In the genomic region with DNA sequence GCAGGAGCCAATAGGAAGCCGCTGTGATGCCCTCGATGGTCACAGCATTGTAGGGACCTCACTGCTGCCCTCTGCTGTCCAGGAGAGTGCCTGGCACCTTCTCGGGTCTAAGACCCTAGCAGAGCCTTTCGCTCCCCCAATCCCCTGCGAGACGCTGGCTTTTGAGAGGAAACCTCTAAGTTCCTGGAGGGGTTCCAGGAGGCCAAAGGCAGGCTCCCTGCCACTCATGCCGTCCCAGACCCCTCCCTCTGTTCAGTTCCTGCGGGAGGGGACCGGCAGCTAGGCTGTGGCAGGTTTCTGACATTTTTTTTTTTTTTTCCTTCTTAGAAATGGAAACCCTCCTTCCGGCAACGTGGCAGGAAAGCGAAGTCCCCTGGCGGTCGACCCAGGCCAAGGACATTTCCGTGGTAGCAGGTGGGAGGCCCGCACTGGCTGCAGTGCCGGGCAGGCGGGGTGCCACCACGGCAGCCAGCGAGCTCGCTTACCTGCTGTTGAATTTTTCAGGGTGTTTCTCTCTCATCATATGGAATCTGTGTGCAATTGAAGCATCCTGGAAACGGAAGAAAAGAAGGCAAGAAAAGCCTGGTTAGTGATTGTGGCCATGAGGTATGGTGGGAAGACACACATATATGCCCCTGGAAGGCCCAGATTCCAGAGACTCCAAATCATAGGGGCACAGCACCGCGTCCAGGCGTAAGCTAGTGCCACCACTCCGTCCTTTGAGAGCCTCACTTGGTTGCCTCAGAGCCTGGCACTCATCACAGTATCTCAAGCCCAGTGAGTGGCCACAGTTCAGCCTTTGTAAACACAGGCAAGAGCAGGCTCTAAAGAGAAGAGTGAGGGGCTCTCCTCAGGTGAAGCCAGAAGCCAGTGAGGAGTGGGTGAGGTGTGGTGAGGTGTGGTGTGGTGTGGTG, we compare ENCODE assay signal across 8 mouse cellular contexts.
DNase-seq lines count a peak whose midpoint lies in the region; ATAC-seq and TF ChIP-seq lines count a peak whose summit lies in the region.

No protein-coding gene starts in this region.

- peak overlapping the region; percentile 64 for H3K4me3 ChIP-seq in ES-Bruce4 (ENCODE audit: low read depth, low read length)
- peak overlapping the region; percentile 42 for H3K4me3 ChIP-seq in forebrain, embryonic 13.5 days
- peak overlapping the region; percentile 47 for H3K4me3 ChIP-seq in liver, postnatal 0 days (ENCODE audit: low read depth, low read length)
- H3K4me3 ChIP-seq in neural tube, embryonic 14.5 days (ENCODE audit: low read depth, low read length), result peak overlapping the region; percentile 33

- peak overlapping the region; percentile 74 for H3K4me2 ChIP-seq in forebrain, embryonic 13.5 days
- peak overlapping the region; percentile 88 for H3K4me2 ChIP-seq in liver, postnatal 0 days (ENCODE audit: low read depth, low read length)
- peak overlapping the region; percentile 65 for H3K4me2 ChIP-seq in neural tube, embryonic 14.5 days (ENCODE audit: low read depth, low read length)

- H3K9me3 ChIP-seq in ES-Bruce4 (replicated peaks; ENCODE audit: control insufficient read depth, insufficient read depth, low read length, poor library complexity, severe bottlenecking), result no peaks in the 10 kb centered on the region
- no peaks in the 10 kb centered on the region for H3K9me3 ChIP-seq in forebrain, embryonic 13.5 days (replicated peaks)
- no peaks in the 10 kb centered on the region for H3K9me3 ChIP-seq in liver, postnatal 0 days (ENCODE audit: low read length)
- H3K9me3 ChIP-seq in neural tube, embryonic 14.5 days (ENCODE audit: control insufficient read depth, low read length), result no peaks in the 10 kb centered on the region

- peak; percentile 91 for DNase-seq in heart, postnatal 10 days
- DNase-seq in kidney, postnatal 4 days, result peak; percentile 91 to 92
- peak; percentile 83 for DNase-seq in liver, postnatal 0 days
- peak; percentile 93 for DNase-seq in testis, postnatal 10 days (ENCODE audit: low spot score)

- peaks cover 13% of the 10 kb centered on the region for H3K4me1 ChIP-seq in ES-Bruce4 (ENCODE audit: control insufficient read depth, insufficient read depth, low read length)
- peaks cover 21% of the 10 kb centered on the region for H3K4me1 ChIP-seq in forebrain, embryonic 13.5 days
- peaks cover 16% of the 10 kb centered on the region for H3K4me1 ChIP-seq in liver, postnatal 0 days (ENCODE audit: insufficient read depth)
- no peaks in the 10 kb centered on the region for H3K4me1 ChIP-seq in neural tube, embryonic 14.5 days (ENCODE audit: control insufficient read depth, insufficient read depth, low read length)

- H3K27ac ChIP-seq in ES-Bruce4 (ENCODE audit: insufficient read depth, low read length), result peak overlapping the region; percentile 51; the same call in 1 of the 2 replicates
- H3K27ac ChIP-seq in forebrain, embryonic 13.5 days, result no peak overlapping the region
- H3K27ac ChIP-seq in liver, postnatal 0 days (ENCODE audit: low read depth), result no peak overlapping the region
- H3K27ac ChIP-seq in neural tube, embryonic 14.5 days (ENCODE audit: low read depth, low read length), result no peak overlapping the region; the same call in 1 of the 2 replicates

- H3K36me3 ChIP-seq in ES-Bruce4 (ENCODE audit: control insufficient read depth, insufficient read depth, low read length, poor library complexity, severe bottlenecking), result no peaks in the 10 kb centered on the region
- H3K36me3 ChIP-seq in forebrain, embryonic 13.5 days (ENCODE audit: poor library complexity, severe bottlenecking), result no peaks in the 10 kb centered on the region
- no peaks in the 10 kb centered on the region for H3K36me3 ChIP-seq in liver, postnatal 0 days (replicated peaks; ENCODE audit: insufficient read depth, low read length)
- H3K36me3 ChIP-seq in neural tube, embryonic 14.5 days (ENCODE audit: control insufficient read depth, insufficient read depth, low read length), result no peaks in the 10 kb centered on the region

- intact Hi-C loops in heart, postnatal 10 days (cut with DNase I), result loop anchor here (1.0 to 2.0 kb wide), 4 partner anchors 21 to 246 kb away; a partner anchor contains a TSS

- H3K9ac ChIP-seq in ES-Bruce4 (ENCODE audit: low read depth, poor library complexity, severe bottlenecking), result peak overlapping the region; percentile 87
- peak overlapping the region; percentile 56 for H3K9ac ChIP-seq in forebrain, embryonic 13.5 days
- peak overlapping the region; percentile 54 for H3K9ac ChIP-seq in liver, postnatal 0 days (replicated peaks)
- H3K9ac ChIP-seq in neural tube, embryonic 14.5 days (replicated peaks; ENCODE audit: low read depth, low read length), result peak overlapping the region; percentile 30

- TF ChIP-seq POLR2A in ES-Bruce4 (IDR thresholded peaks at IDR 0.05; ENCODE audit: insufficient read depth, low read length), result no peak

- 8% methylated on average over 26 of the region's 26 CpGs for WGBS in forebrain, embryonic 13.5 days
- WGBS in liver, postnatal 0 days (ENCODE audit: insufficient replicate concordance), result 7% methylated on average over 26 of the region's 26 CpGs
- 9% methylated on average over 26 of the region's 26 CpGs for WGBS in neural tube, embryonic 14.5 days

- no peak for TF ChIP-seq EP300 in ES-Bruce4 (IDR thresholded peaks at IDR 0.05; ENCODE audit: insufficient read depth, low read depth, low read length)
- no peak for TF ChIP-seq EP300 in liver, postnatal 0 days (IDR thresholded peaks at IDR 0.05; ENCODE audit: low read depth)

- no peaks in the 10 kb centered on the region for H3K27me3 ChIP-seq in ES-Bruce4 (ENCODE audit: control insufficient read depth, insufficient read depth, low read length, poor library complexity, severe bottlenecking)
- H3K27me3 ChIP-seq in forebrain, embryonic 13.5 days, result peaks cover 9% of the 10 kb centered on the region; the same call in 1 of the 2 replicates
- no peaks in the 10 kb centered on the region for H3K27me3 ChIP-seq in liver, postnatal 0 days (ENCODE audit: insufficient read depth, low read length)
- no peaks in the 10 kb centered on the region for H3K27me3 ChIP-seq in neural tube, embryonic 14.5 days (ENCODE audit: control insufficient read depth, insufficient read depth, low read length)

- ATAC-seq in cerebellum, adult (ENCODE audit: insufficient number of reproducible peaks, low FRiP score, low TSS enrichment), result peak; percentile 73
- peak; percentile 89 for ATAC-seq in forebrain, embryonic 13.5 days
- peak; percentile 81 for ATAC-seq in liver, postnatal 0 days
- peak; percentile 92 for ATAC-seq in neural tube, embryonic 14.5 days (ENCODE audit: low read depth)

- TF ChIP-seq CTCF in ES-Bruce4 (IDR thresholded peaks at IDR 0.05; ENCODE audit: low read depth, low read length), result peak; percentile 94
- peak; percentile 86 for TF ChIP-seq CTCF in liver, postnatal 0 days (IDR thresholded peaks at IDR 0.05; ENCODE audit: low read depth)

Comparison
In these comparisons a context has a peak if more than half of its experiments do, and no peak if none do; other contexts are left out.
1. H3K9ac ChIP-seq: peak in every context shown above with its lines; median percentile 87 in ES-Bruce4; 56 in forebrain, embryonic 13.5 days; 54 in liver, postnatal 0 days; 30 in neural tube, embryonic 14.5 days.